Mouse (Mus musculus) left cerebral cortex, adult 6 months (tissue): ENCODE measurements around the gene Slf1. TPM values are rescaled to one million over a fixed set of nuclear protein-coding genes. Genes with fewer than 3 reads are reported as not detected.

Experiments
- long read RNA-seq, 2 experiments: library from polyadenylated mRNA; unstranded; transcript quantifications; one replicate each; pipeline ENCODE4 v2.0.0; 2019 to 2020
- polyA plus RNA-seq: library from polyadenylated mRNA; unstranded; fragments of <200 nt; fragmentation: Nextera tagmentation; gene quantifications from 2 replicates; pipeline ENCODE4 v1.2.3, GENCODE M21; 2021

Gene Slf1
- 11.3 and 14.8 TPM in 2 replicates for polyA plus RNA-seq
- long read RNA-seq, experiment 1, transcript Slf1-201 (21 exons, 3,747 nt) = major isoform, 10 of 36 reads
- long read RNA-seq, experiment 1, partial matches to known transcripts = 8 of 36 reads
- long read RNA-seq, experiment 1, other reads (novel, unspliced or antisense) = 10 of 36 reads
- long read RNA-seq, experiment 2, partial matches to known transcripts = 15 of 25 reads
- long read RNA-seq, experiment 2, other reads (novel, unspliced or antisense) = 7 of 25 reads

GRCm38 (mm10) chr13:77134931-77135620 is at the start of gene Slf1, which contains the start of gene 2210408I21Rik:
Gene Slf1, minus strand, starts transcription at chr13:77135473.
Gene 2210408I21Rik, plus strand, starts transcription at chr13:77135540.

Other genes starting within 250 kb of the Slf1 start
- 10.8 and 13.8 TPM in 2 replicates for gene 2210408I21Rik, start 67 bp upstream of the Slf1 start, polyA plus RNA-seq